Mouse (Mus musculus) macrophage (primary cell): ENCODE results near the gene Kalrn. TPM values are rescaled to one million over a fixed set of nuclear protein-coding genes. Genes with fewer than 3 reads are reported as not detected.

Experiments
- H3K27ac ChIP-seq: fragments of 350-480 bp; formaldehyde crosslinking; 2 replicates; pipeline ENCODE4 v1.9.0; 2021
- H3K36me3 ChIP-seq: fragments of 350-480 bp; formaldehyde crosslinking; 2 replicates; pipeline ENCODE4 v1.9.0; 2021; ENCODE audit errors: inconsistent target
- H3K4me3 ChIP-seq: fragments of 350-480 bp; formaldehyde crosslinking; 2 replicates; pipeline ENCODE4 v1.9.0; 2021; ENCODE audit errors: inconsistent target
- H3K79me2 ChIP-seq: fragments of 350-480 bp; formaldehyde crosslinking; 2 replicates; pipeline ENCODE4 v1.9.0; 2021; ENCODE audit errors: inconsistent target
- WGBS: methylation state at CpG from one replicate; pipeline ENCODE4 v1.1.7; 2026; ENCODE audit warnings: inconsistent platforms; ENCODE audit not compliant: missing documents; 5-methylcytosine and 5-hydroxymethylcytosine counted together
- polyA plus RNA-seq: library from polyadenylated mRNA; stranded (reverse); fragments of 250-400 nt; gene quantifications from 3 replicates; pipeline ENCODE4 v1.2.4, GENCODE M21; 2018; ENCODE audit warnings: inconsistent platforms

The Kalrn gene
- polyA plus RNA-seq, 1 experiment from 2014 or later = 0.32 TPM

DNA sequence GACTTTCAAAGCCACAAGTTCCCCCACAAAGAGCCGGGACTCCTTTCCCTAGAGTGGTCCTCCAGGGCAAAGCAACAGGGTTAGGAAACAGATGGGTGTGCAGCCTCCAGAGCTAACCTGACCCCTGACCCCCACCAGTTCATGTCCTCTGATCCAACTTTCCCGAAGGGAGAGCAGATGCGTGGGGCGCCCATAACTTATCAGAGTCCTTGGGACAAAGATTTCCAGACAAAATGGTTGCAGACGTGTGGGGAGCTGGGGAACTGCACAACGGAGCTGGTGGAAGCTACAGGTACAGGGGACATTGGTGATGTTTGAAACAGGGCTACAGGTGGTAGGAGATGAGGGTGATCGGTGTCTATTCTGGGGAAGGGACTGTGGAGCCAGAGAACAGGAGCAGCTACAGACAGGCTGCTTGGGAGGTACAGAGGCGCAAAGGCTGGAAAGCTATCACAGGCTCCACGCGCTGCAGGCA, 1.4 kb downstream of the Kalrn start:
- Histone ChIP-seq H3K27ac (no peak overlapping the region), H3K36me3 (no peaks in the 10 kb centered on the region), H3K79me2 (no peaks in the 10 kb centered on the region), H3K4me3 (no peak overlapping the region)
- WGBS = 5% methylated on average over 10 of the region's 10 CpGs

DNA sequence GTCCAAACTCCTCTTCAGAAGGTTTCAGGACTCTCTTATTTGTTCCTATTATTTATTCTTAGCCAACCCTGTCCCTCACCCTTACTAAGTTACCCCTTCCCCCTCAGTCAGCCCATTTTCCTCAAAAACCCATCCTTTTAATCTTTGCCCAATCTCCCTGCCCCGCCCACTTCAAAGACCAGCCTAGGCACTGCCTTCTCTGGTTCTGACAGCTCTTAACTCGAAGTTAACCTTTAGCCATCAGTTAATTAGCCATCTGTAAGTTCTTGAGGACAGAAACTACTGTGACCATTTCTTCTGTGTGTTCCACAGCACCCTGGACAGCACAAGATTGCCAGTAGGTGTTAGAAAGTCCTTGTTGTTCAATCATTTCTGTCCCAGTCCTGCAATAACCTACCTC, 3.4 kb downstream of the Kalrn start:
- Histone ChIP-seq H3K36me3 (no peaks in the 10 kb centered on the region), H3K4me3 (no peak overlapping the region), H3K27ac (no peak overlapping the region), H3K79me2 (no peaks in the 10 kb centered on the region)
- WGBS = 53% methylated on average over 2 of the region's 2 CpGs

DNA sequence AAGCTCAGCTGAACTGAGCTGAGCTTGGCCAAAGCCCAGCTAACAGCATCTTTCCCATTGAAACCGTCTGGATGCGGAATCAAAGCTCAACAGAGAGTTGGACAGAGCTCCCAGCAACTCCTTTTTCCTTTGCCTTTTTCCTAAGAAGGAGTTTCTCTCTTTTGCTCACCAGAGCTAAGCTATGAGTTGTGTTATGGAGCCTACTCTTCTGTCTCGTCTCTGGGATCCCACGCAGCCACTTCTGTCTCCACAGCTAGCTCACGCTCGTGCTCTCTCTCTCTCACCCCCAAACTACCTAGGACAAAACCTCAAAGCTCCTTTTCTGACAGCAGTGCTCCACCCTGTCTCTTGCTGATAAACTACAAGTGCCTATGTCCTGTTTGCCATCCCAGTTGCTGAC, 4.5 kb downstream of the Kalrn start:
- Histone ChIP-seq H3K36me3 (no peaks in the 10 kb centered on the region), H3K4me3 (no peak overlapping the region), H3K27ac (no peak overlapping the region), H3K79me2 (no peaks in the 10 kb centered on the region)
- WGBS = 75% methylated on average over 6 of the region's 6 CpGs

DNA sequence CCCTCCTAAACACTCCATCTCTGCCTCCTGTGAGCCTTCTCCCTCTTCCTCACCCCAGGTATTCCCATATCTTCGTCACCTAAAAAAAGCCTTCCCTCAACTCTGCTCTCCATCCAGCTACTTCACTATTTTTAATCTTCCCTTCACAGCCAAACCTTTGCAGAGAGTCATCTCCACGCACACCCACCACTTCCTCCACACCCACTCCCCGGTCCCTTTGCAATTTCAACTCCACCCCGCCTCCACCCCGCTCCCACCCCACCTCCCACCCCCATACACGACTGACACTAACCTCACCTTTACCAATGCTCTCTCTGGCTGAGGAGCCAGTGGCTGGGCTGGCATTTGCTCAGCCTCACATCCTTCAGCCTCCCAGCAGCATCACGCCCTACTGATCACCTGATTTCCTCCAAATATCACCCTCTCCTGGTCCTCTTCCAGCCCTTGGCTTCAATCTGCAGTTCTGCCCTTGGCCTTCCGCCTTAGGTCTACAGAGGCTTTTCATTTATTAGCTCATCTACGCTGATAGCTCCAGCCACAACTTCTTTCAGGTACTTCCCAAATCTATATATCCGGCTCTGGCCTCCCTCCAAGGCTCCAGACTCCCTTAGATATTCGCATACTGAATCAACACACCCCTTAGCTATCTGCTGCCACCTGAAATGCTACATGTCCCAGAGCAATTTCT, 9.6 kb downstream of the Kalrn start:
- no peaks in the 10 kb centered on the region for H3K79me2 ChIP-seq
- WGBS = 64% methylated on average over 9 of the region's 11 CpGs
- no peak overlapping the region for H3K27ac ChIP-seq
- no peaks in the 10 kb centered on the region for H3K36me3 ChIP-seq
- H3K4me3 ChIP-seq = no peak overlapping the region

DNA sequence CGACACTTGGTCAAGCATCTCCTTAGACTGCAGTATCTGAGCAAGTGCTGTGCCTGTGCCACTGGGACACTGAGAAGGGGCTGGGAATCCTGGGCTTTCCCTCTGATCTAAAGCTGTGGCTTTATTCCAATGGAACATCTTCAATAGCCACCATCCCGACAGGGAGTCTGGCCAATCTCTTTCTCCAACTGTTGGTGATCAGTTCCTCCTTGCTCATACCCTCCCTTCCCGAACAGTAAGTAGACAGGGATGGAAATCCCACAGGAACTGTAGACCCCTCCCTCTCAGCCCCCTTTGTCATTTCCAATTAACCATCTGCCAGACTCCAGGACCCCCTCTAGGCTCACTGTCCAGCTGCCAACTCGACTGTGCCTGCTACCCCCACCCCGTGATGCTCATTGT, 11.6 kb downstream of the Kalrn start:
- Histone ChIP-seq H3K79me2 (no peaks in the 10 kb centered on the region), H3K4me3 (no peak overlapping the region), H3K36me3 (no peaks in the 10 kb centered on the region), H3K27ac (no peak overlapping the region)
- WGBS = 66% methylated on average over 5 of the region's 5 CpGs

DNA sequence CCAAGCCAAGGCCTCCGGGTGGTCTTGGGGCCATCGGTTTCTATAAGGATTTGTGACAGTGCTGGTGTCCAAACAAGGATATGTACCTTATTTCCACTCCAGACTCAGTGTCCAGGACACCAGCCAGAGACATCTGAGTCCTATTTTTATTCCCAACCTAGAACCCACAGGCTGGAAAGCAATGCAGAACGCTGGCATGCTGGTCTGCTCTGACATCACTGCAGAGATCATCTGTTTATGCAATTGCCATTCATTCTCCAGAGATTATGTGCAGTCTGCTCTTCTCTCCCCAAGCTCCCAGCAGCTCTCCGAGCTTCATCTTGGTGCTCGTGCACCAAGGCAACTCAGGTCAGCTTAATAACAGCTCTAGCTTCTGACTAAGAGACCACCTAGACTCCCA, 12.5 kb downstream of the Kalrn start:
- H3K27ac ChIP-seq = no peak overlapping the region
- no peaks in the 10 kb centered on the region for H3K79me2 ChIP-seq
- no peaks in the 10 kb centered on the region for H3K36me3 ChIP-seq
- WGBS = 85% methylated on average over 5 of the region's 5 CpGs
- no peak overlapping the region for H3K4me3 ChIP-seq

DNA sequence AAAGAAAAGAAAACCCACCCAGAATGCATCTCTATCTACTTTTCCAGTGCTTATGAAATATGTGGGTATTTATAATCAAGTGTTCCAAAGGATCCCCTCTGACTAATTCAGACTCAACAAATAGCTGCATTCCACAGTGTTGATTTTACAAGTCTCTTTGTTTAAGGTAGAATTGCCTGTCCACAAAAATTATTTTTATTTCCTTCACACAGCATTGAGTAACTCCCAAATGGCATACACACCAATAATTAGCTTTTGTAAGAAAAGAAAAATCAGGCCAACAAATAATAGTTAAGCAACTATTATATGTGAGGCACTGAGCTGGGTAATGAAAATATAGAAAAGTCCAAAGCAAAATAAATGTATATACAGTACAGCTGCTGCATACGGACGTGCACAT, 12.9 kb downstream of the Kalrn start:
- H3K79me2 ChIP-seq = no peaks in the 10 kb centered on the region
- no peak overlapping the region for H3K27ac ChIP-seq
- no peak overlapping the region for H3K4me3 ChIP-seq
- WGBS = 87% methylated on average over 2 of the region's 2 CpGs
- no peaks in the 10 kb centered on the region for H3K36me3 ChIP-seq

DNA sequence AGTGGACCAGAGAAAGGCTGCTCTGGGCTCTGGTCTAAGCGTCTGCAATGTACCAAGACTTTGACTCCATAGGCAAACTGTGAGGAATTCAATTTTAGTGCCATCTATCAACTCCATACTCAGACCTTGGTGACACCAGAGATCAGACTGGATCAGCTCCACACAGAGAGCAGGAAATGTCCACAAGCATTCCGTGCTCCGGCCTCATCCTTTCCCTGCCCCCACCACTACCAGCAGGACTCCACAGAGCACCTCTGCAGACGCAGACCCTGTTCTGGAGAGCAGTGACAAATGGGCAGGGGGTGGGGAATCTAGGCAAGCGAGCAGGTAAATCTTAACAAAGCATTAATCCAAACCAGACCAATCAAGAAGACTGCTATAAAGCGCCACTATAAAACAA, 15.4 kb downstream of the Kalrn start:
- Histone ChIP-seq H3K36me3 (no peaks in the 10 kb centered on the region), H3K27ac (no peak overlapping the region), H3K4me3 (no peak overlapping the region), H3K79me2 (no peaks in the 10 kb centered on the region)
- 81% methylated on average over 6 of the region's 6 CpGs for WGBS

DNA sequence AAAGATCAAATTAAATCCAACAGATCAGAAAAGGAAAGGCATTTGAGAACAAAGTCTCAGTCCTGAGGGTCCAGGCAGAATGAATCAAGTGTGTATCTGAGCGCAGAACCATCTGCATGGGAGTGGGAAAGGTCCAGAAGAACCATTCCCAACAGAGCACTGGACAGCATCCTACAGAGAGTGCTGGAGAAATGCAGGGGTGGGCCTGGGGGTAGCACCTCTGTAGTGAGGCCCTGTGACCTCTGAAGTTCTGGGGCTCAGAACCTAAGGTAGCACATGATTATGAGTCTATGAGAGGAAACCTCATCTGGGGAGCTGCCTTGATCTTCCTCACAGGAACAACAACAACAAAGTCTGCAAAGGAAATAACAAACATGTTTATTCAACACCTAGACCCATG, 20.6 kb downstream of the Kalrn start:
- 83% methylated on average over 1 of the region's 1 CpGs for WGBS
- no peak overlapping the region for H3K27ac ChIP-seq
- H3K4me3 ChIP-seq = no peak overlapping the region
- H3K79me2 ChIP-seq = no peaks in the 10 kb centered on the region
- no peaks in the 10 kb centered on the region for H3K36me3 ChIP-seq

DNA sequence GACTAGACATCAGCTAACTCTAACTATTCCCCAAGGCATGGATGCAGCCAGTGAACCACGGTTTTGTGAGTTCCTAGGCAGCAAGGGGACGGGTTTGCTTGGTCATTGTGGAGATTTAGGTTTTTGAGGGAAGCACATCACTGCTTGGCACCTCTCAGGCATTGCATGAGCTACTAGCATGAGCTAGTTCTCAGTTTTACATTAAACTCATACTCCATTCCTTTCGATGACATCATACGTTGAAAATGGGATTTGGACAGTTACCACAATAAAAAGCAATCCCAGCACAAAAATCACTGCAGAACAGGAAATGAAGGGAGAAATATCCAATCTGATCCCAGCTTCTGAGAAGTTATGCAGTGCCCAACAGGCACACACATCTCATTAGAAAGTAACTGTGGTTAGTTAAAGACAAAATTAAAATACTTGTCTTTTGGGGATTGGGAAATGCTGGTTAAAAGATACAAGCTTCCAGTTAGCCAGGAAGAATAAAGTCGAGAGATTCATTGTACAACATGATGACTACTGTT, 23.8 kb downstream of the Kalrn start:
- 83% methylated on average over 5 of the region's 5 CpGs for WGBS
- Histone ChIP-seq H3K36me3 (no peaks in the 10 kb centered on the region), H3K27ac (no peak overlapping the region), H3K4me3 (no peak overlapping the region), H3K79me2 (no peaks in the 10 kb centered on the region)

DNA sequence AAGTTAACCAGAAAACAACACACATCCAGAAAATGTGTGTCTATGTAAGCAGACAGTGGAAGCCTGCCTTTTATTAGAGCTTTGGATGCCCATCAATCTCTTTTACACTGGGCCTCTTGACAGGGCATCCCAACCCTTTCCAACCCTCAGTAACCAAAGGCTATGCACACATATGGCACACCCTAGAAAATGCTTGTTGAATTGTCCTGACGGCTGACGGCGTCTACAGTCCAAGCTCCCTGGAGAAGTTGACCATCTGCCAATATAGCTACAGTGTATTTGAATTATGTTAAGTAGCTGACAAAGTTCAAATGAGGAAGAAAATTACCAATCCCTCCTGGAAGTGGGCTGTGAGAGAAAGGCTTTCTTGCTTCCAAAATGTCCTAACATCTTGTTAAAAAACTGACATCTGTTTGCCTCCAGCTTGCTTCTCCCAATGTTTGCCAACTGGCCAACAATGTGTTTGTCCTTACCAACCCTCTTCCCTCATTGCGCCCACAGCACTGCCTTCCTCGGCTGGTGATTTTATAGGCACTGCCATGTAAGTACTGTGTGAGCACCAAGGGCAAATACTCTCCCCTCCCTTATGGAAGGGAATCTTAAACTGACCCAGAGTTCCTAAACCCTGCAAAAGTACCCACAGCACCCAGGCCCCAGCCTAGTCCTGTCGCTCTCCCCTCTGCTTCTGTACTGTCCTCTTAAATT, 26.4 kb downstream of the Kalrn start:
- 90% methylated on average over 6 of the region's 6 CpGs for WGBS

DNA sequence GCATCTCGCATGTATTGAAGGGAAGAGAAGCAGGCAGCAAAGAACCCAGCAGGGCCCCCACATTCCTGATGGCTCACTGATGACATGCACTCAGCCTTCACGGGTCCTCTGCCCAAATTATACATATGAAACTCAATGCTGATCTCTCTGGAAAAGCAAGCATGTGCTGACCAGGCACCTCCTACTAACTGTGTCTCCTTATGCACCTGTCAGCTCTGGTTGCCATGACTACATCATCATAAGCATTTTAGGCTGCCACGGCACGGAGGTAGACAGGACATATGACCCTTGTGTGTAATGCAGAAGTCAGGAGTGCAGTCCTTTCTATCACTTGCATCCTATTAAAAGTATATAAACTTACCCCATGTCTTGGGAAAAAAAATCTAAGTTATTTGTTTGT, 29.6 kb downstream of the Kalrn start:
- Histone ChIP-seq H3K27ac (no peak overlapping the region), H3K79me2 (no peaks in the 10 kb centered on the region), H3K4me3 (no peak overlapping the region), H3K36me3 (no peaks in the 10 kb centered on the region)
- WGBS = 86% methylated on average over 4 of the region's 4 CpGs

More for the DNA sequence above, 26.4 kb downstream of the Kalrn start:
- Histone ChIP-seq H3K4me3 (no peak overlapping the region), H3K36me3 (no peaks in the 10 kb centered on the region), H3K79me2 (no peaks in the 10 kb centered on the region), H3K27ac (no peak overlapping the region)

DNA sequence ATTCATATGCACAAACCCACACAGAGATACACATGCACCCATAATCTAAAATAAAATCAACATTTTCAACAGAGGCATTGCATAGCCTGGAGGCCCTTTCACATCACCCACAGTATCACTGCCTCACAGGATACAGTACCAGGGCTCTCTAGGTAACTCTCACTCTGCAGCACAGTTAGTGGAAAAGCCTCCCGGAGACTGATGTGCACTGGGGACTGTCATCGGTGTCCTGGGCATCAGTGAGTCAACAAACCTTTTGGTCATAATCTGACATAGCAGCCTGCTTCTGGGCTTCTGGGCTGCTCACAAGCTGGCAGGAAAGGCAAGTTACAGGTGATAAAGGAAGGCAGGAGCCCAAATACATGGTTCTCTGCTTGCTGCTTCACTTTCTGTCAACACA, 31.0 kb downstream of the Kalrn start:
- Histone ChIP-seq H3K36me3 (no peaks in the 10 kb centered on the region), H3K27ac (no peak overlapping the region), H3K79me2 (no peaks in the 10 kb centered on the region), H3K4me3 (no peak overlapping the region)
- WGBS = 96% methylated on average over 2 of the region's 2 CpGs

DNA sequence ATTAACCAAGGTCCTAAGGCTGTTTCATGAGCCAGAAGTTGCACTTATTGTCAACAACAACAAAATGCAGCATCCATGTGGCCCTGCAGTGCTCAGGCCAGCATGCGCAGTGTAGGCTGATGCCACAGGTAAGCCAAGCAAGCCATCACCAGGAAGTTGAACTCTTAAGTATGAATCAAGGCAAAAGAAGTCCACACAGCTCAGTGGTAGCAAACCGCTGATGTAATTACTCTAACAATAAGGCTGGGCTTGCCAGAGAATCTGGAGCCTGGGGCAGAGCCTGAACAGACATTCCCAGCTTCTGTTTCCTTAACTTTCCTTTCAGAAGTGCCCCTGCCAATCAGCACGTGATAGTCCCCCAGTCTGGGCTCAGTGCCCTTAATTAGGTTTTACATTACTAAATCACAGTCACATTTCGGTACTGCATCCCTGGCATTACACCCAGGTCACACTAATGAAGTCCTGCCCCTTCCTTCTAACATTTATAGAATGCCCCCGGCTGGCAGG, 34.6 kb downstream of the Kalrn start:
- 90% methylated on average over 5 of the region's 5 CpGs for WGBS

DNA sequence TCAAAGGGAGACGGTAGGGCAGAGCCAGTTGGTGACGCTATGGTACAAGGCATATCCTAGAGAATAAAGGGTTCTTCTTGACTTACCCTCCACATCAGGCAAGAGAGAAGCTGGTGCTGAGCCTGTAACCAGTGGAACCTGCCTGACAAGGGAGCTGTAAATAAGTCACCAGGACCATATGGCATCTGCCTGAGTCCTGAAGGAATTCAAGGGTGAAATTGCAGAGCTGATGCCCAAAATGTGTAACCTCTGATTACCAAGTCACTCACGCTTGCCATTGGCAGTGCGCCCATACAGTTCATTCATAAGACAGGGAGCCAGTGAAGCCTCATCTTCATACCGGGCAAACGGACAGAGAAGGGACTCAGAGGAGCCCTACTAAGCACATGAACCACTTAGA, 37.0 kb downstream of the Kalrn start:
- 89% methylated on average over 6 of the region's 6 CpGs for WGBS
- no peaks in the 10 kb centered on the region for H3K79me2 ChIP-seq
- no peak overlapping the region for H3K4me3 ChIP-seq
- H3K36me3 ChIP-seq = no peaks in the 10 kb centered on the region
- H3K27ac ChIP-seq = no peak overlapping the region

More for the DNA sequence above, 34.6 kb downstream of the Kalrn start:
- Histone ChIP-seq H3K27ac (no peak overlapping the region), H3K36me3 (no peaks in the 10 kb centered on the region), H3K4me3 (no peak overlapping the region), H3K79me2 (no peaks in the 10 kb centered on the region)
